Mouse (Mus musculus): ENCODE data around the gene Selenos.
"Not testable (repeated sequence)": the region's sequence is repeated elsewhere in the genome, so short reads cannot be mapped to it uniquely, and the experiment has no call there.

The Selenos gene

GRCm38 (mm10) chr7:66079364-66080230 lies at the start of gene Selenos:
Gene Selenos (plus strand): TSS chr7:66079649.
- DNase-seq, result peak; percentile 100

GRCm38 (mm10) chr7:66036809-66037208 lies 42.6 kb upstream of the Selenos start:
- DNase-seq, result no peak

- DNase-seq, result peak; percentile 88
Measured at GRCm38 (mm10) chr7:66038261-66038660, 41.2 kb upstream of the Selenos start.

GRCm38 (mm10) chr7:66038730-66039129 lies 40.7 kb upstream of the Selenos start:
- DNase-seq, result peak; percentile 87

- DNase-seq, result peak; percentile 89
Measured at GRCm38 (mm10) chr7:66040026-66040814, 39.2 kb upstream of the Selenos start.

- peak; percentile 84 for DNase-seq
Measured at GRCm38 (mm10) chr7:66043552-66044459, 35.6 kb upstream of the Selenos start, which contains the start of gene Gm45213. Gene Gm45213 (plus strand): TSS chr7:66043602.

- no peak for DNase-seq
Measured at GRCm38 (mm10) chr7:66044617-66045016, 34.8 kb upstream of the Selenos start.

GRCm38 (mm10) chr7:66046921-66047918 lies 32.2 kb upstream of the Selenos start:
- peak; percentile 90 for DNase-seq

- DNase-seq, result peak; percentile 85
Measured at GRCm38 (mm10) chr7:66047975-66048374, 31.5 kb upstream of the Selenos start.

GRCm38 (mm10) chr7:66048446-66049230 lies 30.8 kb upstream of the Selenos start:
- DNase-seq, result peak; percentile 88

- no peak for DNase-seq
Measured at GRCm38 (mm10) chr7:66053946-66054483, 25.4 kb upstream of the Selenos start.

- DNase-seq, result not testable (repeated sequence)
Measured at GRCm38 (mm10) chr7:66055356-66055755, 24.1 kb upstream of the Selenos start.

- no peak for DNase-seq
Measured at GRCm38 (mm10) chr7:66058703-66059102, 20.7 kb upstream of the Selenos start, which contains the start of gene Snrpa1. Gene Snrpa1 (plus strand): TSS chr7:66059003.

- peak; percentile 99 for DNase-seq
Measured at GRCm38 (mm10) chr7:66060066-66060956, 19.1 kb upstream of the Selenos start.

- DNase-seq, result no peak
Measured at GRCm38 (mm10) chr7:66061057-66061456, 18.4 kb upstream of the Selenos start.

GRCm38 (mm10) chr7:66076411-66076810 lies 3.0 kb upstream of the Selenos start:
- DNase-seq, result no peak

GRCm38 (mm10) chr7:66080231-66080613 lies 773 bp downstream of the Selenos start:
- DNase-seq, result peak; percentile 88

- DNase-seq, result no peak
Measured at GRCm38 (mm10) chr7:66083757-66084156, 4.3 kb downstream of the Selenos start.

- peak; percentile 90 for DNase-seq
Measured at GRCm38 (mm10) chr7:66084546-66084945, 5.1 kb downstream of the Selenos start.

Measured in heart, adult 11 months (tissue).